Mouse (Mus musculus): Measurements from ENCODE around the gene Plp2.
"Not testable (repeated sequence)": the region's sequence is repeated elsewhere in the genome, so short reads cannot be mapped to it uniquely, and the experiment has no call there.

- TF ChIP-seq CTCF (IDR thresholded peaks at IDR 0.05; ENCODE audit: borderline replicate concordance, insufficient read depth, low read length); POLR2A (IDR thresholded peaks at IDR 0.05; ENCODE audit: low read depth, low read length): not testable (repeated sequence)
Measured at GRCm38 (mm10) chrX:7716058-7716457, 44.9 kb upstream of the Plp2 start.
